Mouse (Mus musculus) layer of hippocampus, adult 11-12 months (tissue): Measurements from ENCODE around the gene Timp3.
A peak's percentile ranks its signal among the peaks of the same experiment; 100 is the strongest.
"Not testable (repeated sequence)": the region's sequence is repeated elsewhere in the genome, so short reads cannot be mapped to it uniquely, and the experiment has no call there.

Source experiments
- DNase-seq: peaks from one replicate; pipeline ENCODE4 v3.0.0; 2022; ENCODE audit warnings: low spot score

Gene Timp3

GRCm38 (mm10) chr10:86352521-86352920 lies 52.3 kb downstream of the Timp3 start:
- no peak for DNase-seq

DNA sequence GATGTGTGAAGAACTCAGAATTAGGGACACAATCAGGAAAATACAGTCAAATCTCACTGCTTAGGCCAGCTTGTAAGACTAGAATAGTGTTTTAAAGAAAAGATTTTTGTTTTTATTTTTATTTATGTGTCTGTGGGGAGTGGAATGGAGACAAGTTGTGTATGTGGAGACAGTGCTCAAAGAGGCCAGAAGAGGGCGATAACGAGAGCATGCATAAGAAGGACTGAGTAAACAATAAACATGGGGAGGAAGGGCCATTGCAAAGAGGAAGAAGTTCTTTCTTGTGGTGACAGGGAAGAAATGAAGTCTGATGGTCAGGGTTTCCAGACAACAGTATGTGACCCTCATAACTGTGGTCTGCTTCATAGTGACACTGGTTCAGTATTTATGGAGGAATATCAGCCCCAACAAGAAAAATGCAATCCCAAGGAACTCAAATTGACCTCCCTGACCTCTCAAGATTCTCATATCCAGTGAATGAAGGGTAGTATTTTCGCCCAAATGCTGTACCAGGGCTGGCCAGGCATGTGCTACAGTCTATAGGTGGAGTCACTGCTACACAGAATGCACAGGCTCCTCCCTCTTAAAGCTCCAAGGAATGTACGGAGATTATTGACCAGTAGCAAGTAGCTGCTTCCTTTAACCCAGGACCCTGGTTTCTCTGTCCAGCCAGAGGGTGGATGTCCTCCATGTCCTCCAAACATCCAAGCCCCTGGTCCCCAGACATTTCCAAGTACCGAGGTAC lies 56.8 kb downstream of the Timp3 start:
- peak; percentile 46 for DNase-seq

- no peak for DNase-seq
Observed at GRCm38 (mm10) chr10:86358307-86358975, 58.3 kb downstream of the Timp3 start.

DNA sequence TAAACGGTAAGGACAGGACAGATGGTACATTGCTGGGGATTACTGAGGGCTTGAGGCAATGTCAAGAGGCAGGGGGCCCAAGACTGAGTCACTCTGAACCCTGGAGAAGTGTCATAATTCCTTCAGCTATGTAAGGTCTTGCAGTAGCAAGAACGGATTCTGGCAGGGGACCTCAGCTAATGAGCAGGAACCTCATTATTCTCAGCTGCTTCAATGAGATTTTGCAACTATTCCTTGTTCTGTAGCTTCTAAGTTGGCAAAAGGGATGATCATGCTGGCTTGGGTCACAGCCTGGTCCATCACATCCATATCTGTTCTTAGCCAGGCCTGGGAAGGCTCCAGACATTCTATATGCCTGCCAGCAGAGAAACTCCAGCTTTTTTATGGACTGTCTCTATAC lies 59.0 kb downstream of the Timp3 start:
- no peak for DNase-seq

- peak; percentile 26 for DNase-seq
Observed at GRCm38 (mm10) chr10:86359699-86360098, 59.5 kb downstream of the Timp3 start.

DNA sequence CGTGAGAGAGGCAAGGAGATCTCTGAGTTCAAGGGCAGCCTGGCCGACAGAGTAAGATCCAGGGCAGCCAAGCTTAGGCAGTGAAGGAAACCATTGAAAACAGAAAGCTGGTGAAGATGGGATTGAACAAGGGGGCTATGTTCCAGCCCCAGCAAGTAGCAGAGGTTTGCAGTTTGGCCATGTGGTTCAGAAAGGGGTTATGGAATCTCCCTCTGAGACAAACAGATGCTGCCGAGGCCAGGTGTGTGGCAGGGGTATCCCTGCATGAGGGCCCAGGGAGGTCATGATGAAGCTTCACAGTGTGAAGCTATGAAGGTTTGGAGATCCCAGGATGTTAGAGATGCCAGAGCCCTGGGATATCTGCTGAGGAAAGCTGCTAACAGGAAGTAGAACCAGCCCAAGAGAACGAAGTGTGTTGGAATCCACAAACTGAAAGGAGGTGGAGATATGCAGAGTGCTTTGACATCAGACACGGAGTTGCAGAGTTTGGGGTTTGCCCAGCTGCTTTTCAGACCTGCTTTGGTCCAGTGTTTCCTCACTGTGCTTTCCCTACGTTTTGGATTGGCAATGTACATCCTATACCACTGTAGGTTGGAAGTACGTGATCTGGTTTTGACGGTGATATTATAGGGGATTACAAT lies 63.6 kb downstream of the Timp3 start:
- DNase-seq: no peak

DNA sequence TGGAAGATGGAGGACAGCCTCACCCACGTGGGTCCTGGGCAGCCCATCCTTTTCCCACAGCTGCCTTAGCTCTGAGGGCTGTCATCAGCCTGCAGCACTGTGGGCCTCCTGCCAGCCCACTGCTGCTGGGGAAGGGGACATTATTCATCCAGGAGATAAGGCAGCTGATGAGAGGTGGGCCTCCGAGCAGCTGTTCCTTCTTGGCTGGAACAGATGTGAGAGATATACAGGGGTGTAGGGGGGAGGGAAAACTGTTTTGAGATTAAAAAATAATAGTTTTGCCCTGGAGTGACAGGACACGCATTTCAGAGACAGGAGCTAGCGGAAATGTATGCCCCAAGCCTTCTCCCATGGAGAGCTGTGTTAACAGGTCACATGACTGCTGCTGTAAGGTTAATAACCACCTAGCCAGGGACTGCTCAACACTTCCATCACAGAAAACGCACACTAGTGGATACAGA lies 65.5 kb downstream of the Timp3 start:
- DNase-seq: no peak

- DNase-seq: no peak
Observed at GRCm38 (mm10) chr10:86367346-86367745, 67.2 kb downstream of the Timp3 start.

DNA sequence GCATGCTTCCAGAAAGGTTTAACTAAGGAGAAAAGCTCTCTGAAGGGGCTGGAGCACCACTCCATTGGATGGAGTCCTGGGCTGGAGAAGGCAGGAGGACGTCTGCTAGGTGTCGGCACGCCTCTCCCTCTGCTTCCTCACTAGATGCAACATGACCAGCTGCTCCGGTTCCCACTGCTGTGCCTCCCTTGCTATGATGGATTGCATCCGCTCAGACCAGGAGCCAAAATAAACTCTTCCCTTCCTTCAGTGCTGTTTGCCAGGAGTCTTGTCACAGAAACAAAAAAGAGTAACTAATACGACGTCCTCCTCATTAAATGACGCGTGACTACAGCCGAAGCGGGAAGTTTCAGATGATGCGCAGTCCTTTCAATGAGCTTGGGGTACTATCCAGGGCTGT lies 68.6 kb downstream of the Timp3 start:
- DNase-seq: no peak

- no peak for DNase-seq
Observed at GRCm38 (mm10) chr10:86369346-86369745, 69.2 kb downstream of the Timp3 start.

DNA sequence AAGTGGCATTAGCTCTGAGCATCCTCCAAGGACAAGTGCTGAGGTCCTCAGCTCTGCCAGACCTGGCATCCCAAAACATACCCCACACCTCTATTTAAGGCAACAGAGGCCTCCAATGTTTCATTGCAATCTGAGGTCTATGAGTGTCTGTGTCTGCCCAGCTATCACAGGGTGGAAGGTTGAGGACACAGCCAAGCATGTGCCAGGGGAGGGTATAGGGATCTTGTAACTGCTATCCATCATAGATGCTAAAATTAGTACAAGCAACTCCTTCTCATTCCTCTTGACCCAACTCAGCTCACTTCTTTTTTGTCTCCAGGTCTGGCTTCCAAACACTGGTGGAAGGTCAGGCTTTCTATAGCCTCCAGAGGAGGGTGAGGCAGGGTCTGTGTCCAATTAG lies 71.4 kb downstream of the Timp3 start:
- DNase-seq: no peak

GRCm38 (mm10) chr10:86374061-86374460 lies 73.9 kb downstream of the Timp3 start:
- DNase-seq: no peak

- DNase-seq: peak; percentile 21
Observed at GRCm38 (mm10) chr10:86375903-86376302, 75.7 kb downstream of the Timp3 start.

DNA sequence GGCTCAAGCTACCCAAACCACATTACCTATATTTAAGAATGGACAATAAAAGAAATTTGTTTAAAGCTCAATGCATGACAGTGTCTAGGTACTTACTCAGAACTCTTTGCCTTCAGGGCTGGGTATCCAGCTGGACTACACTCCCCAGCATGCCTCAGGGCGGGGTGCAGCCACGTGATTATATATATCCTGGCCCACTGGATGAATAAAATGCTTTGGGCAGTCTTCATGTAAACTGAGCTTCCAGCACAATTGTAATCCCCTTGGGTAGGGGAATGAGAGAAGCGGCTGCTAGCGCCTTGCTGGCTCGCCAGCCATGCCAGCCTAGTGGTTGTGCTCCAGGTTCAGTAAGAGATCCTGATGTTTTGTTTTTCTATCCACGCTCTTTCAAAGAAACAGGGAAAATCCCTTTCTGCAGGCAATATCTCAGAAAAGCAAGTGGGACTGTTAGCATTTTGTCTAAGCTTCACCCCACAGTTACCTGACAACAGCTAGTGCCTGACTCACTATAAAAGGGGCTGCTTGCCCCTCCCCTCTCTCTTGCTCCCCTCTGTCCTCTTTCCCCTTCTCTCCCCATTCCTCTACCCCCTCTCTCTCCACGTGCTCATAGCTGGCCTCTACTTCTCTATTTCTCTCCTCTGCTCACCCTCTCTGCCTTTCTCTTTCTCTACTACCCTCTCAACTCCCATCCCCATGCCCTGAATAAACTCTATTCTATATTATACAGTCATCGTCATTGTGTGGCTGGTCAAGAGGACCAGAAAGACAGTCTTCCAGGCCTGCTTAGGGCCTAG lies 76.4 kb downstream of the Timp3 start:
- DNase-seq: no peak

DNA sequence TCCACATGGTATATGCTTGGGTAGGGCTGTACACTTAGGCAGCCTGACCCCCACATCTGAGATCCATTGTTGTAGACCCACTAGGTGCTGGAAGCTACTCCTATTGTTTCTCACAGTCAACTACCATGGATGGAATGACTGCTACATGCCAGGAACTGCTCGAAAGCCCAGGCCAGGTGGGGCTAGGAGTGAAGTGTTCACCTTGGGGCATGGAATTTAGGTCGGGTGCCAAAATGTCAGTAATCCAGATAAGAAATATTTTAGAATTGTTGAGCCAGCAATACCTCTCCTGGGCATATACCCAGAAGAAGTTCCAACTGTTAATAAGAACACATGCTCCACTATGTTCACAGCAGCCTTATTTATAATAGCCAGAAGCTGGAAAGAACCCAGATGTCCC lies 78.6 kb downstream of the Timp3 start:
- DNase-seq: not testable (repeated sequence)

DNA sequence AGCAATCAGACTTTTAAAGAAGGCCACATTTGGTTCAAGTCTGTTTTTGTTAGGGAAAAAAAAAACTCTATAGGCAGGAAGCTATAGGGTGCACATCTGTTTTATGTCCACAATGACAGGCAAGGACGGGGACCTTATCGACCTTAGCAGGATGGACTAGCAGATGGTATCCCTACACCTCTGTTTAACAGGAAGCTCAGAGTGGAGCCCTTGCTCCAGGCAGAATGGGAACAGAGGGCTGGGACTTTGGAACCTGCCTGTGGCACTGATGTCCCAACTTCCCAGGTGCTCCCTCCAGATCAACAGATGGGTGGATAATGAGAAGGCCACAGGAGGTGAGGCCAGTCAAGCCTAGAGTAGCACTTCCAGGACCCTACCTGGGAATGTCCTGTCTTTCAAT lies 80.5 kb downstream of the Timp3 start:
- no peak for DNase-seq

DNA sequence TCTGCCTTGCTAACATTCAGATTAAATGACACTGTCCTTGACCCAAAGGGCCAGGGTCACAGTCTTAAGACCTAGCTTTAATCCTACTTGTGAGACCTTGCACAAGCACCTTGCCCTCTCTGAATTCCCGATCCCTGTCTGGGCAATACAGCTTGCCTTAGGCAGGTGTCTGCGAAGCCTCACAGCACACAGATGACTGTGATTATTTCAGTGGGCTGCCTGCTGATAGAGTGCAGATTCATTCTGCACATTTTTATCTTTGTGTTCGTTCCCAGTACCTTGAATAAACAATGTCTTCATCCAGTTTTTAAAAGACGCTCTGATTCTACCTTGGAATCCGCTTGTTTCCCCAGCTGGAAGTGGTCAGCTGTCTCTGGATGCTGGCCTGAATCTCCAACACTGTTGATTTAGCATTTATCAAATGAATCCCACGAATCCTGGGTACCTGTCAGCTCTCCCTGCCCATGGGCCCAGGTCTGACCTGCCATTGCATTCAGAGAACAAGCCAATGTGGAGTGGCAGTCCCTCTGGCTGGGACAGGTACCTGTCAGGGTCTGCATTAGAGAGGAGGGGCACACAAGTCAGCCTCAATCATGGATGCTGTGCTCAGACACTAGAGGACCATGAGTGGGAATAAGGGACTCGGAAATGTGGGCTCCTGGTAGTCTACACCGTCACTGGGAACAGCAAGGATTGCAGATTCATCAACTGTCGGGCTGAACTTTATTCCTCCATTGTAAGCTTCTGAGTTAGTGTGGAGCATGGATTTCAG lies 81.2 kb downstream of the Timp3 start:
- no peak for DNase-seq

GRCm38 (mm10) chr10:86381922-86382260 lies 81.7 kb downstream of the Timp3 start:
- DNase-seq: no peak

DNA sequence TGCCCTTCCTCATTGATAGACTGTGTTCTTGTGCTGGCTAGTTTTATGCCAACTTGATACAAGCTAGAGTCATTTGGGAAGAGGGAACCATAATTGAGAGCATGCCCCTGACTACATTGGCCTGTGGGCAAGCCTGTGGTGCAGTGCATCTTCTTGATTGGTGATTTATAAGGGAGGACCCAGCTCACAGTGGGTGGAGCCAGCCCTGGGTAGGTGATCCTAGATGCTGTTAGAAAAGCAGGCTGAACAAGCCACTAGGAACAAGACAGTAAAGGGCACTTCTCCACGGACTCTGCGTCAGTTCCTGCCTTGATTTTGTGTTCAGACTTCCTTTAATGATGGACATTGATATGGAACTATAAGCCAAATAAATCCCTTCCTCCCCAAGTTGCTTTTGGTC lies 84.5 kb downstream of the Timp3 start:
- no peak for DNase-seq

- no peak for DNase-seq
Observed at GRCm38 (mm10) chr10:86385656-86386055, 85.5 kb downstream of the Timp3 start.

DNA sequence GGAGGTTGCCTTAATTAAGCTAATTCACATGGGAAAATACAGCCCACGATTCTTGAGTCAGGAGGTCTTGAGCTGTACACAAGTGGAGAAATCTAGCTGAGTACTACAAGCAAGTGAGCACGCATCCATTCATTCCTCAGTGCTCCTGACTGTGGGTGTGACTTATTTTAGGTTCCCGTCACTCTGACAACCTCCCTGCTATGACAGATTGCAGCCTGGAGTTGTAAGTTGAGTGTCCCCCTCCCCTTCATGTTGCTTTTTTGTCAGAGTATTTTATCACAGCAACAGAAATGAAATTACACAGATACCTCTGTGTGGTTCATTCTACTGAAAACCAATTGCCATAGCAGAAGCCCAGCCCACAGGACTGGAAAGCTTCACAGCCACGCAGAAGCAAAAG lies 86.1 kb downstream of the Timp3 start:
- no peak for DNase-seq
